Comparison of ENCODE assay signal across 8 mouse cellular contexts in genomic region chr19:11770205-11770892, GRCm38 (mm10). TPM values are rescaled to one million over a fixed set of nuclear protein-coding genes. Genes with fewer than 3 reads are reported as not detected.
DNase-seq lines count a peak whose midpoint lies in the region; ATAC-seq lines count a peak whose summit lies in the region.

Mrpl16 (plus strand) TSS chr19:11770391.

- H3K4me1 ChIP-seq in forebrain, embryonic 14.5 days (ENCODE audit: control insufficient read depth, insufficient read depth, low read length): peaks cover 8% of the 10 kb centered on the region
- H3K4me1 ChIP-seq in neural tube, embryonic 15.5 days: peaks cover 15% of the 10 kb centered on the region

- DNase-seq in ES-CJ7 (ENCODE audit: low read depth, low spot score): peak; percentile 95
- peak; percentile 86 for DNase-seq in cerebellum, adult 11 months
- peak; percentile 93 for DNase-seq in forebrain, embryonic 14.5 days (ENCODE audit: low spot score)
- peak; percentile 81 to 93 for DNase-seq in heart, postnatal 14 days
- DNase-seq in layer of hippocampus, adult 11-12 months (ENCODE audit: low spot score): peak; percentile 92
- DNase-seq in lung, adult 18-20 months: peak; percentile 87 to 90
- peak; percentile 91 for DNase-seq in testis, postnatal 14 days (ENCODE audit: low spot score)

- H3K4me3 ChIP-seq in forebrain, embryonic 14.5 days (ENCODE audit: low read depth, low read length): peak within 1 kb of the TSS; percentile 57
- H3K4me3 ChIP-seq in neural tube, embryonic 15.5 days (replicated peaks): peak within 1 kb of the TSS; percentile 71

- no peaks in the 10 kb centered on the region for H3K27me3 ChIP-seq in forebrain, embryonic 14.5 days (replicated peaks; ENCODE audit: control insufficient read depth, insufficient read depth, low read length)
- H3K27me3 ChIP-seq in neural tube, embryonic 15.5 days (replicated peaks): no peaks in the 10 kb centered on the region

- no peaks in the 10 kb centered on the region for H3K9me3 ChIP-seq in forebrain, embryonic 14.5 days (replicated peaks; ENCODE audit: control insufficient read depth, low read length)
- no peaks in the 10 kb centered on the region for H3K9me3 ChIP-seq in neural tube, embryonic 15.5 days (replicated peaks)

- peak; percentile 94 for ATAC-seq in forebrain, embryonic 14.5 days
- ATAC-seq in neural tube, embryonic 15.5 days (ENCODE audit: low FRiP score): peak; percentile 93

- peak within 1 kb of the TSS; percentile 73 for H3K4me2 ChIP-seq in forebrain, embryonic 14.5 days (ENCODE audit: low read length)
- peak within 1 kb of the TSS; percentile 86 for H3K4me2 ChIP-seq in neural tube, embryonic 15.5 days

- peaks cover 27% of the 10 kb centered on the region for H3K36me3 ChIP-seq in forebrain, embryonic 14.5 days (ENCODE audit: control insufficient read depth, insufficient read depth, low read length)
- H3K36me3 ChIP-seq in neural tube, embryonic 15.5 days: peaks cover 18% of the 10 kb centered on the region

- under 1% methylated on average over 30 of the region's 30 CpGs for WGBS in forebrain, embryonic 14.5 days
- under 1% methylated on average over 30 of the region's 30 CpGs for WGBS in neural tube, embryonic 15.5 days

- H3K9ac ChIP-seq in forebrain, embryonic 14.5 days (ENCODE audit: low read length): peak within 1 kb of the TSS; percentile 75
- H3K9ac ChIP-seq in neural tube, embryonic 15.5 days (replicated peaks): peak within 1 kb of the TSS; percentile 68

- intact Hi-C loops in heart, postnatal 14 days (cut with DNase I): no loop called here

- H3K27ac ChIP-seq in forebrain, embryonic 14.5 days (ENCODE audit: low read depth, low read length): no peak within 1 kb of the TSS
- H3K27ac ChIP-seq in neural tube, embryonic 15.5 days (replicated peaks): peak within 1 kb of the TSS; percentile 74

RNA-seq across cellular contexts. Expression of gene Mrpl16, which starts in this region (rescaled TPM):
- 48.6 and 52.0 TPM in 2 replicates for polyA plus RNA-seq in forebrain, embryonic 14.5 days (2014; fragmentation: Nextera tagmentation; extraction: Ambion mirVana)
- total RNA-seq in heart, postnatal 14 days (2021): 100 to 1,000 TPM in 1 of 2 experiments, 10 to 100 TPM in 1; 90.2 to 101 TPM
- 43.5 and 48.7 TPM in 2 replicates for polyA plus RNA-seq in neural tube, embryonic 15.5 days (2015; fragmentation: Nextera tagmentation; extraction: Ambion mirVana)
